Mouse (Mus musculus) myocyte (in vitro differentiated cells): Measurements from ENCODE around the gene Thyn1. TPM values are rescaled to one million over a fixed set of nuclear protein-coding genes. Genes with fewer than 3 reads are reported as not detected.

ENCODE experiments used
- H3K27me3 ChIP-seq: one replicate; pipeline ENCODE4 v1.6.1; 2011; ENCODE audit not compliant: control insufficient read depth, insufficient read depth, insufficient read length
- H3K36me3 ChIP-seq: one replicate; pipeline ENCODE4 v1.6.1; 2011; ENCODE audit not compliant: control insufficient read depth, insufficient read depth
- H3K4me2 ChIP-seq: one replicate; pipeline ENCODE4 v1.6.1; 2011; ENCODE audit warnings: low read depth, control low read depth
- H3K4me3 ChIP-seq: one replicate; pipeline ENCODE4 v1.5.1; 2011; ENCODE audit warnings: mild to moderate bottlenecking, control low read depth, moderate library complexity
- H3K79me2 ChIP-seq: one replicate; pipeline ENCODE4 v1.6.1; 2011; ENCODE audit not compliant: control insufficient read depth, insufficient read depth
- H3ac ChIP-seq: one replicate; pipeline ENCODE4 v1.6.1; 2011; ENCODE audit not compliant: control insufficient read depth, insufficient read length
- CEBPB ChIP-seq: IDR thresholded peaks from 2 replicates; pipeline ENCODE4 v1.6.1; 2011; ENCODE audit warnings: mild to moderate bottlenecking, moderate library complexity; ENCODE audit not compliant: poor library complexity, insufficient read depth, severe bottlenecking
- E2F4 ChIP-seq: IDR thresholded peaks from one replicate; pipeline ENCODE4 v1.6.1; 2011; ENCODE audit warnings: mild to moderate bottlenecking, control low read depth, moderate library complexity; ENCODE audit not compliant: insufficient read depth
- MAX ChIP-seq: IDR thresholded peaks from one replicate; pipeline ENCODE4 v1.6.1; 2011; ENCODE audit warnings: low read depth, mild to moderate bottlenecking, control low read depth
- MYOD1 ChIP-seq, 3 experiments: IDR thresholded peaks; one replicate each; pipeline ENCODE4 v1.6.1; 2011; ENCODE audit warnings: control low read depth in 2 of 3, low read depth in 2 of 3, mild to moderate bottlenecking in 2 of 3, moderate library complexity in 1 of 3; ENCODE audit not compliant: insufficient read length in 2 of 3, control insufficient read depth in 1 of 3
- MYOG ChIP-seq, 3 experiments: IDR thresholded peaks; one replicate each; pipeline ENCODE4 v1.6.1; 2011; ENCODE audit warnings: control low read depth in 2 of 3, low read depth in 2 of 3, mild to moderate bottlenecking in 2 of 3; ENCODE audit not compliant: insufficient read length in 2 of 3, control insufficient read depth in 1 of 3, insufficient read depth in 1 of 3
- POLR2A ChIP-seq: IDR thresholded peaks from one replicate; pipeline ENCODE4 v1.6.1; 2011; ENCODE audit warnings: low read depth, mild to moderate bottlenecking, control low read depth, moderate library complexity; ENCODE audit not compliant: insufficient read length
- POLR2AphosphoS2 ChIP-seq: IDR thresholded peaks from one replicate; pipeline ENCODE4 v1.6.1; 2011; ENCODE audit warnings: low read depth, control low read depth; ENCODE audit not compliant: insufficient read length
- REST ChIP-seq: IDR thresholded peaks from one replicate; pipeline ENCODE4 v1.6.1; 2011; ENCODE audit warnings: mild to moderate bottlenecking, control low read depth, moderate library complexity; ENCODE audit not compliant: insufficient read depth, insufficient read length
- SRF ChIP-seq: IDR thresholded peaks from one replicate; pipeline ENCODE4 v1.6.1; 2011; ENCODE audit warnings: low read depth; ENCODE audit not compliant: control insufficient read depth, insufficient read length
- TCF12 ChIP-seq: IDR thresholded peaks from one replicate; pipeline ENCODE4 v1.6.1; 2011; ENCODE audit warnings: mild to moderate bottlenecking, control low read depth; ENCODE audit not compliant: poor library complexity, insufficient read depth, severe bottlenecking
- TCF3 ChIP-seq: IDR thresholded peaks from one replicate; pipeline ENCODE4 v1.6.1; 2011; ENCODE audit warnings: low read depth, control low read depth; ENCODE audit not compliant: insufficient read length
- USF1 ChIP-seq: IDR thresholded peaks from one replicate; pipeline ENCODE4 v1.6.1; 2011; ENCODE audit warnings: low read depth, mild to moderate bottlenecking, control low read depth, moderate library complexity
- polyA plus RNA-seq: library from polyadenylated mRNA; unstranded; fragments of >200 nt; fragmentation: generic; extraction: Trizol; gene quantifications from one replicate; pipeline ENCODE4 v1.2.1, GENCODE M21; 2012; ENCODE audit warnings: missing spikeins

Thyn1 gene
- polyA plus RNA-seq, 1 experiment = 68.6 TPM

GRCm38 (mm10) chr9:27029022-27029827, 29.7 kb downstream of the Thyn1 start:
- Histone ChIP-seq H3K4me2 (peak overlapping the region; percentile 76), H3K79me2 (peaks cover 81% of the 10 kb centered on the region), H3K4me3 (peak overlapping the region; percentile 59), H3ac (peak overlapping the region; percentile 85), H3K27me3 (no peaks in the 10 kb centered on the region), H3K36me3 (no peaks in the 10 kb centered on the region)
- no peak for TF ChIP-seq E2F4
- peak in 1 of 3 experiments; percentile 11 for TF ChIP-seq MYOD1 (IDR thresholded peaks at IDR 0.05; ENCODE audit: control insufficient read depth in 1 of 3, insufficient read length in 2 of 3, low read depth in 2 of 3)
- TF ChIP-seq MAX = no peak
- no peak for TF ChIP-seq SRF

DNA sequence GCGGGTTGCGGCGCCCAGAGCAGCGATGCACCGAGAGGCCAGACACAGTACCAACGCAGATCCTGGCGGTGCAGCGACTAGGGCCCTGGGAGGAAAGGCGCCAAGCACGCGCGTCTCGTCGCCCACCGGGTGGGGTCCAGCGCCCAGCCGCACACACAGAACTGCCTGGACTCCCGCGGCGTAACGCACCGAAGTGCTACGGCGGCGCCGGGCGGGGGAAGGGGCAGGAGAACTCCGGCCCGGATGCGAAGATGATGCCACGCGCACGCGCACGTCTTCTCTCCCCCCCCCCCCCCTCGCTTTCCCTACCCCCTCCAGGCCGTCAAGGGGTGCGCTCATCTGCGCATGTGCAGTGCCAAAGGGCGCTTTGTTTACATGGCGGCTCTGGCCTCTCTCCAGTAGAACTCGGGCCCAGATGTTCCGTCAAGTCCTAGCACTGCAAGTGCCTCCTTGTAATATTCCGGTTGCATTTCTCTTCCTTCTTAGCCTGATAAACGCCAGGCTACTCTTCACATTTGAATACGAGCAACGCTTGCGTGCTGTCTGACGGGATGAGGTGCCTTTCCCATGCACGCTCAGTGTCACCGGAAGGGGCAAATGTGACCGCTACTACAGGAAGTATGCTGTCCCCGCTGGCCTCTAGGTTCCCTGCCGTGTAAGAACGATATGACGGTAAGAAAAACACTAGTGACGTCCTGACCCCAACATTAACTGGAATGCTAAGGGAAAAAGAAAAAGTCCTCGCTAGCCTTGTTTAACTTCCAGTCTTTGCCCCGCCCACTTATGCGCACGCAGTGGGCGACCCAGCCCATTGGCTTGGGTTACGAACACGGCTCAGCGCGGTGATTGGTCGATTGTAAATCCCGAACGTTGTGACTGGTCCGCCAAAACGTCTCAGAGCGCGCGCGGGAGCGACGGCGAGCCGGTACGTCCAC, 30.6 kb downstream of the Thyn1 start, which contains the start of the genes Vps26b and Ncapd3:
Vps26b (minus strand) TSS at position 238 of the 935 bp plus-strand sequence.
Ncapd3 (plus strand) TSS at position 348 of the 935 bp plus-strand sequence.
- TF ChIP-seq CEBPB (no peak), REST (peak; percentile 1), TCF12 (no peak), POLR2AphosphoS2 (peak; percentile 93), POLR2A (peak; percentile 95), SRF (peak; percentile 58), MYOD1 (IDR thresholded peaks at IDR 0.05; ENCODE audit: control insufficient read depth in 1 of 3, insufficient read length in 2 of 3, low read depth in 2 of 3) (peak in 1 of 3 experiments; percentile 9), E2F4 (peak; percentile 90), TCF3 (no peak), USF1 (no peak), MAX (no peak), MYOG (IDR thresholded peaks at IDR 0.05; ENCODE audit: control insufficient read depth in 1 of 3, insufficient read depth in 1 of 3, insufficient read length in 2 of 3, low read depth in 2 of 3) (peak in 1 of 3 experiments; percentile 18)
- Histone ChIP-seq H3K4me2 (peak within 1 kb of the TSS; percentile 81), H3K4me3 (peak within 1 kb of the TSS; percentile 59)

DNA sequence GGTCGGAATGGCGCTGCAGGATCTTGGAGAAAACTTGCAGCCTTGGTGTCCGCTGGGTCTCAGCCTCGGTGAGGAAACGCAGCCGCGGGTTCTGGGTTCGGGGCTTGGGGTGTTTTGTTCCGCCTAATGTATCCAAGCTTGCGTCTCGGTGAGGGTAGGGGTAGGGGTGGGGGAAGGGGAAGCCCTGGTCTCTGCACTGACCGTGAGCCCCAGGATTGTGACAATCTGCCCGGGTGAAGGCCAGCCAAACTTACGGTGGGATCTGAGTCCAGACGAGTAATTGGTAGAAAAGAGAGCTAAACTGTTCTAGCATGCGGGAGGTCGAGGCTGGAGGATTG, 31.2 kb downstream of the Thyn1 start:
- peak overlapping the region; percentile 81 for H3K4me2 ChIP-seq
- no peak for TF ChIP-seq CEBPB
- no peak for TF ChIP-seq REST
- no peak for TF ChIP-seq POLR2A
- no peak for TF ChIP-seq E2F4
- no peaks in the 10 kb centered on the region for H3K27me3 ChIP-seq
- H3K79me2 ChIP-seq = peaks cover 79% of the 10 kb centered on the region
- H3K4me3 ChIP-seq = peak overlapping the region; percentile 59
- peak overlapping the region; percentile 85 for H3ac ChIP-seq
- no peaks in the 10 kb centered on the region for H3K36me3 ChIP-seq

More for the DNA sequence above, 30.6 kb downstream of the Thyn1 start, which contains the start of the genes Vps26b and Ncapd3:
- peaks cover 79% of the 10 kb centered on the region for H3K79me2 ChIP-seq
- no peaks in the 10 kb centered on the region for H3K27me3 ChIP-seq
- H3K36me3 ChIP-seq = no peaks in the 10 kb centered on the region
- peak within 1 kb of the TSS; percentile 85 for H3ac ChIP-seq

- H3K79me2 ChIP-seq = no peaks in the 10 kb centered on the region
- TF ChIP-seq REST (no peak), TCF12 (no peak), MYOD1 (IDR thresholded peaks at IDR 0.05; ENCODE audit: control insufficient read depth in 1 of 3, insufficient read length in 2 of 3, low read depth in 2 of 3) (no peak), MAX (no peak), POLR2AphosphoS2 (no peak), SRF (no peak), POLR2A (no peak), MYOG (IDR thresholded peaks at IDR 0.05; ENCODE audit: control insufficient read depth in 1 of 3, insufficient read depth in 1 of 3, insufficient read length in 2 of 3, low read depth in 2 of 3) (no peak), USF1 (no peak), E2F4 (no peak), CEBPB (no peak), TCF3 (no peak)
- no peak overlapping the region for H3K4me3 ChIP-seq
- no peaks in the 10 kb centered on the region for H3K27me3 ChIP-seq
- H3ac ChIP-seq = no peak overlapping the region
- no peak overlapping the region for H3K4me2 ChIP-seq
- H3K36me3 ChIP-seq = peaks cover 23% of the 10 kb centered on the region
Measured at GRCm38 (mm10) chr9:27043892-27044291, 44.4 kb downstream of the Thyn1 start.
